Mouse (Mus musculus) liver, embryonic 14.5 days (tissue): ENCODE measurements at regions not wholly inside any gene's neighbourhood (a gene's known extent, or its start where the extent isn't known, plus 50 kb on each side); places are given as distances from the start of the nearest gene placed in this dataset.

ENCODE experiments used
- CTCF ChIP-seq: IDR thresholded peaks from 2 replicates; pipeline ENCODE4 v1.5.1; 2016; ENCODE audit warnings: antibody characterized with exemption, low read depth, control low read depth
- EP300 ChIP-seq: IDR thresholded peaks from 2 replicates; pipeline ENCODE4 v1.6.1; 2016; ENCODE audit warnings: antibody characterized with exemption, low read depth

GRCm38 (mm10) chr16:93042941-93043340 is 217.0 kb upstream of the Runx1 start:
- TF ChIP-seq CTCF = no peak
- no peak for TF ChIP-seq EP300
